Mouse (Mus musculus): Measurements from ENCODE around the gene Mrps27.
A peak's percentile ranks its signal among the peaks of the same experiment; 100 is the strongest.
"Not testable (repeated sequence)": the region's sequence is repeated elsewhere in the genome, so short reads cannot be mapped to it uniquely, and the experiment has no call there.

The Mrps27 gene

DNA sequence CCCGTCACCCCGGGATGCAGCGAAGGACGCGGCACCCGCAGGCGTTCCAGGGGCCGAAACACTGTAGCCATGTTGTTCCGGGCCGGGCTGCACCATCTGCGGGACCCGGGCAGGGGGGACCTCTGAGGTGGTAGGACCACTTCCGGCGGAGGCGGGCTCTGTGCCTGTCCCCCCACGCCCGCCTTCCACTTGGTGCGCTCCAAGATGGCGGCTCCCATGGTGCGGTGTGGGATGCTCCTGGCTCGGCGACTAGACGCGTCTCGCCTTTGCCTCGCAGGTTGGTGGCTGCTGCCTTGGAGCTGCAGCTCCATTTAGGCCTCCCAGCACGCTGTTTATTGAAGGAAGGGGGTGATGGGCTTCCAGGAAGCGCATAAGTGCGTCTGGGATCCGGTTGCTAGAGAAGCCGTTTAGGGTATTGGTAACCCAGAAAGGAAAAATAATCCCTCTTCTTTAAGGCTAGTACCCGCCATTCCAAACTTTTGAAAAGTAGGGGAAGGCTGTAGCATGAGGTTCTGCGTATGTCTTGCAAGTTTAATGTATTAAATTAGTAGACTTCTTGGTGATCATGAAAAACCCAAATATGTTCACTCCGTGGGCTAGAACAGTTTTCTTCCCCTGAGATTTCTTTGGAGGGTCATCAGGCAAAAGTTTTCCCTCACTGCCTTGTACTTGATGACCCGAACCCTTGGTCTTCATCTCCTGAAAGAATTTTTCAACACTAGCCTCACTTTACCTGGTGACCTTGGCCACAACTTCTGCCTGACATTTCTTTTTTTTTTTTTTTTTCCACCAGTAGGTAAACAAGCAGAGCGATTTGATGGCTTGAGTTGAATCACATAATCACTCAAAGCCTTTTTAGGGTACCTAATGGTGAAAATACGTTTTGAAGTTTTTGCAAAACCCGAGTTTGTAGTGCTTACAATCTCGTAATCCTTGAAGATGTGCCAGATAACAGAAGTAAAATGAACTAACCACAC lies at the start of gene Mrps27, which contains the start of gene Ptcd2:
TSS of gene Mrps27 (plus strand) at position 188 of the 977 bp plus-strand sequence.
TSS of gene Ptcd2 (minus strand) at position 107 of the 977 bp plus-strand sequence.
- peak; percentile 91 for DNase-seq (ENCODE audit: low read depth, low spot score)

DNA sequence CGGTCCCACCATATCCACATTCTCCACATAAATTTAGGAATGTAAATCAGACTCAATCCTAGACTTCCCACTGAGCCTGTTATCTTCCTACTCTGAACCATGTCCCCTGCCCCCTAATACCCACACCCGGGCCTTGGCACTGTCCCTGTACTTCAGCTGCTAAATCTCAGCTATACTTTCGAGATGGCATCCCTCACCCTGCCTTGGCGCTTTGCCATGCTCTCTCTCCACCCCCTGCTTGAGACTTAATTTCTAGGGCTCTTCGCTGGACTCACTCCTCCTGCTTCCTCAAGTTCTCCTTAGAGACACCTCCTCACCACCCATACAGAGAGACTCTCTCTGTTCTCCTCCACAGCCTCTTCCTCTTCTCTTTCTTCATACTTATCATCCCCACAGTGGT lies 44.7 kb upstream of the Mrps27 start:
- no peak for DNase-seq (ENCODE audit: low read depth, low spot score)

DNA sequence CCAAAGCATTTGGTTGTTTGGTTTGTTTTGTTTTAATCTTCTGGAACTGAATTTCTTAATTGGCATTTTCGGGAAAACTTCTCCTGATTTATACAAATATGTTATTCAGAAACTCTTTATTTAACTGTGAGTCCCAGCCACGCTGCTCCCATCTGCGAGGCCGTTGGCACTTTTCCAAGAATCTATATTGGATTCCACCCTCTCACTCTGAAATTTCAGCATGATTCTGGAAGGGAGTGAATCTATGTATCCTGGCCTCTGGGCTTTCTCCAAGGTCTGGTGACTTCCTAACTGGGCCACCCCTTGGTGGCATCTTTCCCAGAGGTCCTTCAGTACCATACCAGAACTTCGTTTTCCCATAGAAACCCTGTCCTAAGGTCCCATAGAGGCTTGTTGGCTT lies 40.7 kb upstream of the Mrps27 start:
- DNase-seq (ENCODE audit: low read depth, low spot score), result peak; percentile 72

DNA sequence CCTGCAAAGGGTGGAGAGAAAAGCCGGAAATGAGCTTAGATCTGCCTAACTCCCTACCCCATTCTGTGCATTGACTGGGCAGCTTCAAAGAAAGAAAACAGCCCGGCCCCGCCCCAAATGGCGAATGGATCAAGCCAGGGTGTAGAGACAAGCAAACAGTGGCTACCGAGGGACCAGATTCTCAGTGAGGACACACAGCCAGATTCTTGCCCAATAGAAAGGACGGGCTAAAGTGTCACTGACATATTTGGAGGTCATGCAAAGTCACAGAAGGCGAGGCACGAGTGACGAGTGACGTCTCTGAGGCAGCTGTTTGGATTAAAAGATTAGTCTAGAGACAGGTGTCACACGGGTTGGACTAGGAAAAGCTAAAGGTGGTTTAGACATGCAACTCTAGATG lies 40.2 kb upstream of the Mrps27 start:
- DNase-seq (ENCODE audit: low read depth, low spot score), result no peak

DNA sequence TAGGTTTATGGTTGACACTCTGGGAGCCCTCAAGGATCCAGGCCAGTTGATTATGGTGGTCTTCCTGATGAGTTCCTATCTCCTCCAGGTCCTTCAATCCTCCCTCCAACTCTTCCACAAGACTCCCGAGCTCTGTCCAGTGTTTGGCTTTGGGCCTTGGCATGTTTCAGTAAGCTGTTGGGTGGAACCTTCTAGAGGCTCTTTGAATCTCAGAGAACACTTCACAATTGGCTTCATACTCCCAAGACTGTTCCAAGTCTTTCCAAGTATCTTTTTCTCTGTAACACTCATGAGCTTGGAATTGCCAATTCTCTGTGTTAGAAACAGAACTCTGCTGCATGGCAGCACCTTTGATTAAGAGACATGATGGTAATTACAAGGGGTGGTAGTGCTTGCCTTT lies 39.4 kb upstream of the Mrps27 start:
- DNase-seq (ENCODE audit: low read depth, low spot score), result no peak

DNA sequence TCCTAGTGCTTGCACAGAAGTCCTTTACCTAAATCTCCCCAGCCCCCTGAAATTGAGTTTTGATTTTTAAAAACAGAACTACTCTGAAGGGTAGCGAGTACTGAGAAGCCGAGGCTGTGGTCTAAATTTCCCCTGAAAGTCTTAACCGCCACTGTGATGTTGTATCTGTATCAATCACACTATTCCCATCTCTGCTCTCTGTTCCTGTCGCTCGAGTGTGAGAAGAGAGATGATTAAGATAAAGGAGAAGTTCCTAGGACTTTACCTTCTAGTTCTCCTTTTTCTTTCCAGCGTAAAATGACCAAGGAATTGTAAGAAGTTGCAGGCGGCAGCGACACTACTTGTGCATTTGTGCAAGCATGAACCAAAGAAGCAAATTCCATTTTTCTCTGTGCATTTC lies 38.4 kb upstream of the Mrps27 start:
- DNase-seq (ENCODE audit: low read depth, low spot score), result no peak

DNA sequence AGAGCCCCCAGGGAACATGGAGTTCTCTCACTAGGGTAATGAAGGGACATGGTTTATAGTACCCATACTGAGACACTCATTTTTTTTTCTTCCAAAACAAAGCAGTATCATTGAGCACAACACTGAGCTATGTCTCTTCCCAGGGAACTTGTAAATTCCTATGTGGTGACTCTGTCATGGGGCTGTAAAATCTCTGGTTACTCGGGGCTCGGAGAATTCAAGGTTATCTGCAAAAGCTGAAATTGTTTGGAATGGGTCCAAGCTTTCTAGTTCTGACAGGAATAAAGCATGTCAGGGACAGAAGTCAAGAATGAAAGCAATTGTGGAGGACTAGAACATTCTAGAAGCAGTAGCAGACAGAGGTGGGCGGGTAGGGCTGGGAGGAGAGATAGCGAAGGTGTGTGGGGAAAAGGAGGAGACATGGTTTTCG lies 36.6 kb upstream of the Mrps27 start:
- DNase-seq (ENCODE audit: low read depth, low spot score), result no peak

DNA sequence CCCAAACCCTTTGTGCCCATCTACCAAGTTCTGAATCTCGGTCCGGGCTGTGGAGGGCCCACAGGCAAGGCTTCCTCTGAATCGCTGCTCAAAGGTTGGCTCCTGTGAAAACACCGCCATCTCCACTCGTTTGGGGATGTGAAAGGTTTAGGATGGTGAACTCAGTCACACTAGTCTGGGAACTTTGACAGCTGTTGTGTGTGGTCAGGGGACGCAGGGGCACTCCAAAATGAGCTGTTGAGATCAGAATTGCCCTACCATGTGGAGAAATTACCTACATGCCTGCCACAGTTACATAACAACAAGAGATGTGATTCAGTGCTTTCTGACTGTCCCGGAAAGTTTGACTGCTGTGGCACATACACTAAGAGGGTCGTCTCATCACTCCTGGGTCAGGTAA lies 36.2 kb upstream of the Mrps27 start:
- DNase-seq (ENCODE audit: low read depth, low spot score), result no peak

DNA sequence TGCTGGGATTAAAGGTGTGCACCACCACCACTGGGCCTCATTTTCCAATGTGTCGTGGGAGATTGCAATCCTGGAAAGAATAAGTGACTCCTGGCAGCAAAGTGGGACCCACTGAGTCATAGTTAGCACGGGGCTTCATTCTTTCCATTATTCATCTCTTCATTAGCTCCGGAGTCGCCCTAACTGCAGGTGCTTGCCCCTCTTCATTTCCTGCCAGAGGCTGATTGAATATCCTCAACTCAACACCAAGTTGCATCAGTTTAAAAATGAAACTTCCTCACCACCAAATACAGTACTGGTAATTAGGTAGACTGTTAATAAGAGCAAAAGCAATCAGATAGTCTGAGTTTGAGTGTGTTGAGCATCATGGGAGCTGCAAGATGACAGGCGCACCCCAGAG lies 30.5 kb upstream of the Mrps27 start:
- no peak for DNase-seq (ENCODE audit: low read depth, low spot score)

DNA sequence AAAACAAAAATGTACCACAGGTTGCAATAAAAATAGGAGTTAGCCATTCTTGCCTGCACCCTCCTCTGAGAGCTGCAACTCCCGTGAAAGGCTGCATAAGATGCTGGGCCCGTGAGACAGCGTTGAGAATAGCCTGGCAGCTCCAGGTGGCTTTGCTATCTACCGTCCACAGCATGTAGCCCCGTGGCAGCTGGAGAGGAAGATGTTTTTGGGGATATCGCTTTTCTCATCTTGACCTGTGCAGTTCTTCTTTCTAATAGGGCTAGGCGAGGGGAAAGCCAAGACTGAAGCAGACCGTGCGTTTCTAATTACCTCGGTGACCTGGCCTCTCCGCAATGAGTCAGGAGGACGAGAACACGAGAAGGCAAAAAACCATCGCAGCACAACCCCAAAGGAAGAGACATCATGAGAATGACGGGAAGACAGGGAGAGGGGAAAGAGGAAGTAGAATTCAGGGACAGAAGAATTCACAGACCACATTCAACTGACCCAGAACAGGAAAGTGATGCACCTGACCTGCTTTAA lies 29.9 kb upstream of the Mrps27 start:
- no peak for DNase-seq (ENCODE audit: low read depth, low spot score)

DNA sequence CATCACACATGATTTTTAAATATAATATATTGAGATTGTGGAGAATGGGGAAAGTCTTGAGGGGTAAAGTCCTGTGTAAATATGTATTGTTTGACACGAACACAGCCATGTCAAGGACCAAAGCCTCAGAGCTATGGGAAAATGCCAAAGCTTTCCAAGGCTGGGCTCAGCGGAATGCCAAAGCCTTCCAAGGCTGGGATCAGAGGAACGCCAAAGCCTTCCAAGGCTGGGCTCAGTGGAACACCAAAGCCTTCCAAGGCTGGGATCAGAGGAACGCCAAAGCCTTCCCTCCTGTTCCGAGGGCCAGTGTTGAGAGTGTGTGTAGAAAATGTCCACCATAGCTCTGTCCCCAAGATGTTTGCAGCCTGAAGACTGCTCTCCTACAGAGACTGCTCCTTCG lies 28.2 kb upstream of the Mrps27 start:
- DNase-seq (ENCODE audit: low read depth, low spot score), result no peak

DNA sequence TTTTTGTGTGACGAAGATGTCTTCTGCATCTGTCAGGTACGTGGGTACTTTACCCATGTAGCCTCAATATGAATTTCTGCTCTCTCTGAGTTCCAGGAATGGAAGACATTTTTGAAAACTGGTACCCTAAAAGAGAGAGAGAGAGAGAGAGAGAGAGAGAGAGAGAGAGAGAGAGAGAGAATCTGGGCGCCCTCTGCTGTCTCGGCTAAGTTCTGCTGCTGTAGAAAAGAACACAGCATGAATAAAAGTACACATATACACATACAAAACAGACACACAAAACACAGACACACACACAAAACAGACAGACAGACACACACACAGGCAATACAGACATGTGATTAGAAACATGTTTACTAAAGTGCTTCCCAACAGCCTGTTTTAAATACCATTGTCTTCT lies 27.5 kb upstream of the Mrps27 start:
- DNase-seq (ENCODE audit: low read depth, low spot score), result peak; percentile 35

DNA sequence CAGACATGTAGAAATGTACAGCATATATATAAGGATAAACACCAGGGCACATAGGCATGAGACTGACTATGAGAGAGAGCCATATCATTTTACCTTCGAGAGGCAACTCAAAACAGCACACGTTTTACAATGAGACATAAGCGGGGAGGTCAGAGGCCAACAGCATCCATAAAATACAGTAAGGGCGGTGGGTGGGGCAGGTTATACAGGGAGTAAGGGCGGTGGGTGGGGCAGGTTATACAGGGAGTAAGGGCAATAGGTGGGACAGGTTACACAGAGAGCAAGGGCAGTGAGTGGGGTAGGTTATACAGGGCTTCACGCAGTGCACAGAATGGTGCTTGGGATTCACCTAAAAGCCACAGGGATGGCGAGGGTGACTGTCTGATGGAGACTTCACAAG lies 24.1 kb upstream of the Mrps27 start:
- DNase-seq (ENCODE audit: low read depth, low spot score), result no peak

DNA sequence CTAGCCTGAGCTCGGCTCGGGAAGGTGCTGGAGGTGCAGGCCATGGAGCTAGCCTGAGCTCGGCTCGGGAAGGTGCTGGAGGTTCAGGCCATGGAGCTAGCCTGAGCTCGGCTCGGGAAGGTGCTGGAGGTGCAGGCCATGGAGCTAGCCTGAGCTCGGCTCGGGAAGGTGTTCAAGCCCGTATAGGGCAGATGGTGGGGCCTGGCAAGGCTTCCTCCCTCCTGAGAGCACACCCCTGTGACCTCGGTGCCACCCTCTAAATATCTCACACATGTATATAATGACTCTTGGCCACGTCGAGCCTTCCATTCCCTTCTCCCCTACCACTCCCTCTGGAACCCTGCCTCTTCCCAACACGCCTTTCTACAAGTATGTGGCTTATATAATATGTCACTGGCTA lies 21.7 kb upstream of the Mrps27 start:
- DNase-seq (ENCODE audit: low read depth, low spot score), result not testable (repeated sequence)

DNA sequence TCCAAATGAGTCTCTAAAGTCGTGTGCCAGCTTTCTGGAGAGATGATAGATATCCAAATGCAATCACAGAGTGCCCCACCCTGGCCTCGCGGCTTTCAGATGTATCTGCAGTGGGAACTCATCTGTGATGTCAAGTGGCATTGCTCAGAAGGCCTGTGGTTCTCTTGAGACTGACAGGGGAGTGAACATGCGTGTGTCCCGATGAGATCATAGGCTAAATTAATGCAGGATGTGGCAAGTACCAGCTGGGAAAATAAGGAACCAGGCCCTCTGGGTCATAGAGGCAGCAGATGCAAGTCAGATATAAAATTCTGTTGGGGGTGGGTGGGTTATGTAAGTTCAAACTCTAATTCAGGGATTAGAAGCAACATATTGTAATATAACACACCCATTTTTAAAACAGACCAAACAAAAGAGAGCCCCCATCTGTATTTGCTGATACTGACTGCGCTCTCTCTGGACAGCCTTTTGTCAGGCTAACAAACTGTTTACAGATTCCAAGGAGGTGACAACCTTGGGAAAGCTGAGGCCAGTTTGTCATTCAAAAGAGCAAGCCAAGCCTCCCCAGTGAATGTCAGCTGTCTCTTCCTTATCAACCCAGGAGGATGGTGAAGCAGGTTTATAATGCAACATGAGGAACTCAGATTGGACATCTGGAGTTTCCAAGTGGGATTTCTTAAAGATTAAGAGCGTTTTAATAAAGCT lies 20.8 kb upstream of the Mrps27 start:
- no peak for DNase-seq (ENCODE audit: low read depth, low spot score)

DNA sequence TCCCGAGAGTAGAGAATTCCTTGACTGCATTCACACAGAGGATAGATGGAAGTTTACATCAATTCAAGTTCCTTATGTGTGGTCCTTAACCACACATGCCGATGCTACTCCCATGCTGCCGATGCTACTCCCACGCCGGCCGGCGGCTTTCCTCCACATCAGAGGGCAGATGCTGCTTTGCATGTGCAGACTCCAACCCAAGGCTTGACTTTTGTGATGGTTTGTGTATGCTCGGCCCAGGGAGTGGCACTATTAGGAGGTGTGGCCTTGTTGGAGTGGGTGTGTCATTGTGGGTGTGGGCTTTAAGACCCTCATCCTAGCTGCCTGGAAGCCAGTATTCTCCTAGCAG lies 20.3 kb upstream of the Mrps27 start:
- DNase-seq (ENCODE audit: low read depth, low spot score), result not testable (repeated sequence)

DNA sequence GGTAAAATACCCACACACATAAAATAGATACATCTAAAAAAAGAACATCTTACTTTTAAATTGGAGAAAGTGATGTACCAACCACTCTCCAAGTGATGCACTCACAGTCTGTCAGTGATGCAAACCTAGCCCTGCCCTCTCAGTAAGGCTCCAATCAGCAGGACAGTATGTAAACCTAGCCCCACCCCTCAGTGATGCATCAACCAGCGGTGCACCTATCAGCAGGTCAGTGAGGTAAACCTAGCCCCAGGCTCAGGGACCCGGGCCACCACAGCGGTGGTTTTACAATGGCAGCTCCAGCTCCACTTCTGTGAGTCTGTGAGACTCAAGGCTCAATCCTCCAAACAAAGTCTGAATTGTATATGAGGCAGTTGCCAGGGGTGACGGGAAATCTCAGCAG lies 13.3 kb upstream of the Mrps27 start:
- DNase-seq (ENCODE audit: low read depth, low spot score), result no peak

DNA sequence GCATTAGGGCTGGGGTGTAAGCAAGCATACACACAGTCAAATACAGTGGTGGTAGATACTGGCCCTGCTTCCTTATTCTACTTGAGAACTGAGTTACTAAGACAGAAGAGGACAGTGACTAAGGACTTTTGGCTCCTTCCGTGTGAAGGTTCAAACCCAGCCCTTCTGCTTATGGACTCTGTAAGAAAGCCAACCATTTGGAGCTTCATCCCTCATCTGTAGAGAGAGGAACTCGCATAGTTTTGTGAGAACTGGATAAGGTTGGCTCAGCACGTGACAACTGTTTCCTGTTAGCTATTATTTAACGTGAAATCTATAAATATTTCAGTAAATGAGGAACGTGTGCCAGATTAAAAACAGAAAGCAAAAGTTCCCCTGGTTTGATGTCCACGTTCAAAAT lies 7.1 kb upstream of the Mrps27 start:
- DNase-seq (ENCODE audit: low read depth, low spot score), result no peak

DNA sequence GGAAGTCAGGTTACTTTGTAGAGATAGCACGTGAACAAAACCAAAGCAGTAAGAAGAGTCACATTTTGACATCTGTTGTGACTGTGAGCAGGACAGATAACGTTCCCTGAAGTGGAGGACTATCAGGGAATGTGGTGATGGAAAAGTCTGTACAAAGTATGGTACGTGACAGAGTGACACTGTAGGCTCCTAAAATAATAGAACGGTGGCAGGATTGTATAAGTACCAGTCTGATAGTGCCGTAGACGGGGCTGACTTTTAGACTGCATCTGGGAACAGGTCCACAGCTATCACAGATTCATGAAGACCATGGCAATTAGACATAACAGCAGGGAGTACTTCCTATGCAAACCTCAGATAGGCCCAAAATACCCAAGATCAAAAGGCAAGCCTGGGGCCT lies 3.1 kb upstream of the Mrps27 start:
- DNase-seq (ENCODE audit: low read depth, low spot score), result no peak

DNA sequence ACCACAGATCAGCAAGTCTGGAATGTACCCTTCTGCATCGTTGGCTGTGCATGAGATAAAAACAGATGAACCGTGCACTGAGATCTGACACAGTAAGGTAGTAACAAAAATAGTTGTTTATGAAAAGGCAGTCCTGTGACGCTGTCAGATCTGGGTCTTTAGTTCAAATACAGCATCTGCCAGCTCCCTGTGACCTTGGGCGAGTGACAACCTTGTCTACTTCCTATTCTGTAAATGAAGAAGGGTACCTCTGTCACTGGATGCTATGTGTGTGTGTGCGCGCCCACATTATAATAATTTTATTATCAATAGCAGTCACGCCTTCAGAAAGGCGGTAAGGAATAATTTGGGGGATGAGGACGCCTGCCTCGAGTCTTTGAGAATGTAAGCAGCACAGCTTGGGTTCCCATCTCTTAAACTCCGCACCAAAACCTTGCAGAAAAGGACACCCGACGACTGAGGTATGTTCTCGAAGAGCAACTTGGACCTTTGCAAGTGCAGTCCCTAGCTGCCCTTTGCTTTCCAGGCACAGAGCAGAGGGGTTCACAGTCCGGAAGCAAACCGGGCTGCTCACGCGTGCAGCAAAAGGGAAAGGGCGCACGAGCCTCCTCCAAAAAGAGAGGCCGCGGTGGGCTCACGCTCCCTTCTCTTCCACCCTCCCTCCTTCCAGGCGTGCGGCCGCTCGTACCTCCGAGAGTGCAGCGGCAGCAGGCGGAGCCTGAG lies 549 bp upstream of the Mrps27 start:
- DNase-seq (ENCODE audit: low read depth, low spot score), result no peak

DNA sequence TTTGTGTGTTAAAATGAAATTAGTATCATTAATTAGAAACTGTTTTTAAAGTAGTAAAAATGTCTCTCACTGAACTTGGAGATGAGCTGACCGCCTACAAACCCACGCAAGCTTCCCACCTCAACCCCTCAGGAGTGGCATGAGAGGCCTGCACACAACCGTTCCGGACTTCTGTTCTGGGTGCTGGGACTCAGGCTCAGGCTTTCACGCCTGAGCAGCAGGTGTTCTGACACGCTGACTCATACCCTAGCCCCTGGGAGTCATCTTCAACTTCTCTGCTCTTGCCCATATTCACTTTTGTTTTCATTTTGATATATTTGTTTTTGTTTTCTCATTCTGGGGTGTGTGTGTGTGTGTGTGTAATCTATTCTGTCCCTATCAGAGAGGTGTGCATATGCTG lies 5.4 kb downstream of the Mrps27 start:
- no peak for DNase-seq (ENCODE audit: low read depth, low spot score)

DNA sequence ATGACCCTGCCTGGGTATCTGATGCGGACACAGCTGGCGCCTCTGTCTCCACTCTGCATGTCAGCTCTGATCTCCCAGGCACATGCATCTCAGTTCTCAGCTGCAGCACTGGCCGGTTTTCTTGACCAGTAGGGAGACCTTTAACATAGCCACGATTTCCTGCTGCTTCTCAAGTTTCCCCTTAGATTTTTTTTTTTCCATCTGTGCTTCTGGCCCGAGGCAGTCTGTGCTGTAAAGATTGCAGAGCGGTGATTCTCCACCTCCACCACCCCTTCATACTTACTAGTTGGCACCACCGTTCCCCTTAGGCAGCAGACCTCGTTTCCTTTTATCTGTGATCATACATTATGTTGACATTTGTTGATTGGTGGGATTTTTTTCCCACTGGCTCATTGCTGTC lies 6.6 kb downstream of the Mrps27 start:
- no peak for DNase-seq (ENCODE audit: low read depth, low spot score)
